Mouse (Mus musculus): ENCODE measurements around the gene Sncg.

Gene Sncg

GRCm38 (mm10) chr14:34347084-34347483 is 27.5 kb downstream of the Sncg start:
- in situ Hi-C loops (cut with MboI; ENCODE audit: unreplicated experiment in 2 of 2): no loop called here

GRCm38 (mm10) chr14:34345771-34346566 is 28.6 kb downstream of the Sncg start:
- in situ Hi-C loops (cut with MboI; ENCODE audit: unreplicated experiment in 2 of 2): no loop called here

- in situ Hi-C loops (cut with MboI; ENCODE audit: unreplicated experiment in 2 of 2): no loop called here
These were observed 30.2 kb downstream of the Sncg start for GRCm38 (mm10) chr14:34344361-34344760.

- in situ Hi-C loops (cut with MboI; ENCODE audit: unreplicated experiment in 2 of 2): no loop called here
These were observed 31.5 kb downstream of the Sncg start for GRCm38 (mm10) chr14:34343078-34343477.

GRCm38 (mm10) chr14:34341993-34342392 is 32.6 kb downstream of the Sncg start:
- in situ Hi-C loops (cut with MboI; ENCODE audit: unreplicated experiment in 2 of 2): no loop called here

GRCm38 (mm10) chr14:34339446-34339845 is 35.1 kb downstream of the Sncg start:
- in situ Hi-C loops (cut with MboI; ENCODE audit: unreplicated experiment in 2 of 2): no loop called here

- in situ Hi-C loops (cut with MboI; ENCODE audit: unreplicated experiment in 2 of 2): loop anchor here in 1 of 2 experiments (5.0 kb wide), 1 partner anchor 60 kb away; no protein-coding TSS in a partner anchor
These were observed 42.1 kb downstream of the Sncg start for GRCm38 (mm10) chr14:34332476-34332875.

GRCm38 (mm10) chr14:34331886-34332285 is 42.7 kb downstream of the Sncg start:
- in situ Hi-C loops (cut with MboI; ENCODE audit: unreplicated experiment in 2 of 2): loop anchor here in 1 of 2 experiments (5.0 kb wide), 1 partner anchor 60 kb away; no protein-coding TSS in a partner anchor

- in situ Hi-C loops (cut with MboI; ENCODE audit: unreplicated experiment in 2 of 2): loop anchor here in 1 of 2 experiments (5.0 kb wide), 1 partner anchor 58 kb away; no protein-coding TSS in a partner anchor
These were observed 43.9 kb downstream of the Sncg start for GRCm38 (mm10) chr14:34330657-34331158.

- in situ Hi-C loops (cut with MboI; ENCODE audit: unreplicated experiment in 2 of 2): no loop called here
These were observed 47.0 kb downstream of the Sncg start for GRCm38 (mm10) chr14:34327618-34328017.

GRCm38 (mm10) chr14:34326606-34327005 is 48.0 kb downstream of the Sncg start:
- in situ Hi-C loops (cut with MboI; ENCODE audit: unreplicated experiment in 2 of 2): no loop called here

- in situ Hi-C loops (cut with MboI; ENCODE audit: unreplicated experiment in 2 of 2): loop anchor here in 1 of 2 experiments (5.0 to 25.0 kb wide), 2 partner anchors 51 to 1136 kb away; partner anchors contain the start of gene Wdfy4
These were observed 51.0 kb downstream of the Sncg start for GRCm38 (mm10) chr14:34323576-34324085.
